Mouse (Mus musculus): ENCODE measurements at regions not wholly inside any gene's neighbourhood (a gene's known extent, or its start where the extent isn't known, plus 50 kb on each side); places are given as distances from the start of the nearest gene placed in this dataset.
"Not testable (repeated sequence)": the region's sequence is repeated elsewhere in the genome, so short reads cannot be mapped to it uniquely, and the experiment has no call there.

GRCm38 (mm10) chr12:115742039-115742438, 305.5 kb upstream of the Zfp386 start:
- H3K27ac ChIP-seq; ATAC-seq (ENCODE audit: low read depth); DNase-seq; H3K4me2 ChIP-seq; H3K4me1 ChIP-seq (replicated peaks); H3K9me3 ChIP-seq (replicated peaks); H3K9ac ChIP-seq; H3K36me3 ChIP-seq; H3K27me3 ChIP-seq; H3K4me3 ChIP-seq (replicated peaks): not testable (repeated sequence)
- 39% methylated on average over 4 of the region's 6 CpGs for WGBS (ENCODE audit: insufficient replicate concordance)

- H3K27ac ChIP-seq; H3K9me3 ChIP-seq (replicated peaks); H3K36me3 ChIP-seq; ATAC-seq (ENCODE audit: low read depth); H3K27me3 ChIP-seq; H3K4me1 ChIP-seq (replicated peaks); H3K9ac ChIP-seq; H3K4me3 ChIP-seq (replicated peaks); DNase-seq; H3K4me2 ChIP-seq: not testable (repeated sequence)
- WGBS (ENCODE audit: insufficient replicate concordance): 35% methylated on average over 3 of the region's 3 CpGs
Measured at GRCm38 (mm10) chr12:115749586-115749985, 297.9 kb upstream of the Zfp386 start.

DNA sequence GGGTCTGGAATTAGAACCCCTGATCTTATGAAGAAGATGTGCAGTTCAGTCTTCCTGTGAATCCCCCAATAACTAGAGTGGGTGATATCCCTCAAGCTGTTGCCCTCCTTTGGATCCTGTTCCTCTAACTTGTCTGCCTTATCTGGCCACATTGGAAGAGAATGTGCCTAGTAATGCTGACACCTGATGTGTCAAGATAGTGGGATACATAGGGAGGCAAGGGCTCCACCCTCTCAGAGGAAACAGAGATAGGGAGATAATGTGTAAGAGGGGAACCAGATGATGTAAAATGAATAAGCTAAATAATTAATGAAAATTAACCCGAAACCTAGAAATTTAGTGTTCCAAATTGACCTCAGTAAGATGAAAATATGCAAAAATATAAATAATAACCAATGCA, 294.4 kb upstream of the Zfp386 start:
- not testable (repeated sequence) for H3K9me3 ChIP-seq (replicated peaks); H3K4me1 ChIP-seq (replicated peaks); H3K4me2 ChIP-seq; ATAC-seq (ENCODE audit: low read depth); H3K4me3 ChIP-seq (replicated peaks); H3K36me3 ChIP-seq; H3K27me3 ChIP-seq; H3K9ac ChIP-seq; DNase-seq; H3K27ac ChIP-seq
- WGBS (ENCODE audit: insufficient replicate concordance): 48% methylated on average over 1 of the region's 1 CpGs

GRCm38 (mm10) chr12:115757526-115757925, 290.0 kb upstream of the Zfp386 start:
- not testable (repeated sequence) for ATAC-seq (ENCODE audit: low read depth); H3K4me1 ChIP-seq (replicated peaks); H3K9ac ChIP-seq; H3K4me2 ChIP-seq; DNase-seq; H3K27me3 ChIP-seq; H3K27ac ChIP-seq; H3K9me3 ChIP-seq (replicated peaks); H3K4me3 ChIP-seq (replicated peaks); H3K36me3 ChIP-seq
- WGBS (ENCODE audit: insufficient replicate concordance): 37% methylated on average over 4 of the region's 4 CpGs

- not testable (repeated sequence) for H3K9me3 ChIP-seq (replicated peaks); H3K27me3 ChIP-seq; H3K36me3 ChIP-seq; ATAC-seq (ENCODE audit: low read depth); H3K9ac ChIP-seq; H3K4me1 ChIP-seq (replicated peaks); H3K4me3 ChIP-seq (replicated peaks); H3K27ac ChIP-seq; DNase-seq; H3K4me2 ChIP-seq
- 29% methylated on average over 3 of the region's 3 CpGs for WGBS (ENCODE audit: insufficient replicate concordance)
Measured at GRCm38 (mm10) chr12:115759041-115759440, 288.5 kb upstream of the Zfp386 start.

- not testable (repeated sequence) for H3K27me3 ChIP-seq; H3K4me2 ChIP-seq; H3K4me1 ChIP-seq (replicated peaks); ATAC-seq (ENCODE audit: low read depth); H3K27ac ChIP-seq; H3K9me3 ChIP-seq (replicated peaks); H3K4me3 ChIP-seq (replicated peaks); H3K9ac ChIP-seq; DNase-seq; H3K36me3 ChIP-seq
- 80% methylated on average over 1 of the region's 1 CpGs for whole genome bisulfite sequencing (ENCODE audit: insufficient replicate concordance)
Measured at GRCm38 (mm10) chr12:115761766-115762165, 285.8 kb upstream of the Zfp386 start.

GRCm38 (mm10) chr12:115764939-115765479, 282.5 kb upstream of the Zfp386 start:
- H3K4me1 ChIP-seq (replicated peaks); H3K27me3 ChIP-seq; H3K36me3 ChIP-seq; DNase-seq; H3K9me3 ChIP-seq (replicated peaks); ATAC-seq (ENCODE audit: low read depth); H3K4me2 ChIP-seq; H3K9ac ChIP-seq; H3K4me3 ChIP-seq (replicated peaks); H3K27ac ChIP-seq: not testable (repeated sequence)
- 34% methylated on average over 4 of the region's 4 CpGs for WGBS (ENCODE audit: insufficient replicate concordance)

DNA sequence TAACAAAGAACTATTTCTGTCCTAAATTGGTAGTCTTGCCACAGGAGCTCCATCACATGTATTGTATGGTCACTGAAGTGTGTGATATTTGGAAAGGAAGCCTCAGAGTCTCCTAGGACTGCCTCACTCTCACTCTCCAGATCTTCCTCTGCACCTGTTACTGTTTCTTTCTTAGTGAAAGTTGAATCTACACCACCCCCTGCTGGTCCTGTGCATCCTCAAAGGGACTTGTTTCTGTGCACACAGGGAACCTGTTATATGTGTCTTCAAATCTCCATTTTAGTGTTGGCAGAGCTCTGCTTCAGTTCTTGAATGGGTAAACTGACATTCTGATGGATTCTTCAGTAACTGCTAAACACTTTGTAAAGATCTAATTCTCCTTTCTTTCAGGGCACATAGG, 276.3 kb upstream of the Zfp386 start:
- DNase-seq; ATAC-seq (ENCODE audit: low read depth); H3K27ac ChIP-seq; H3K4me2 ChIP-seq; H3K4me3 ChIP-seq (replicated peaks); H3K36me3 ChIP-seq; H3K9ac ChIP-seq; H3K27me3 ChIP-seq; H3K4me1 ChIP-seq (replicated peaks); H3K9me3 ChIP-seq (replicated peaks): not testable (repeated sequence)

DNA sequence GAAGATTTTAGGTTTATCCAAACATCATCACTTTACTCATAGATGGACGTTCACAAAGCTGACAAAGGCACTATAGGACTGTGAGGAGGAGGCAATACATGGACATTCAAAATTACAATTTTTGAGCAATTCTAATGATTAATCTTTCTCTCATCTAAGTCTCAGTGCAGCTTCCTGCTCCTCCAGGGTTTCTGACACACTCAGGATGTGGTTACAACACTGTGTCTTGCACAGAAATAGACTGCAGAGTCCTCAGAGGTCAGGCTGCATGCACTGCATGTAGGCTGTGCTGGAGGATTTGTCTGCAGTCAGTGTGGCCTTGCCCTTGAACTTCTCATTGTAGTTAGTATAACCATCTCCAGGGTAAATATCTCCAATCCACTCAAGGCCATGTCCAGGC, 257.2 kb upstream of the Zfp386 start:
- H3K36me3 ChIP-seq; ATAC-seq (ENCODE audit: low read depth); H3K27ac ChIP-seq; H3K9me3 ChIP-seq (replicated peaks); DNase-seq; H3K4me1 ChIP-seq (replicated peaks); H3K27me3 ChIP-seq; H3K4me3 ChIP-seq (replicated peaks); H3K4me2 ChIP-seq; H3K9ac ChIP-seq: not testable (repeated sequence)
- 45% methylated on average over 1 of the region's 1 CpGs for WGBS (ENCODE audit: insufficient replicate concordance)

DNA sequence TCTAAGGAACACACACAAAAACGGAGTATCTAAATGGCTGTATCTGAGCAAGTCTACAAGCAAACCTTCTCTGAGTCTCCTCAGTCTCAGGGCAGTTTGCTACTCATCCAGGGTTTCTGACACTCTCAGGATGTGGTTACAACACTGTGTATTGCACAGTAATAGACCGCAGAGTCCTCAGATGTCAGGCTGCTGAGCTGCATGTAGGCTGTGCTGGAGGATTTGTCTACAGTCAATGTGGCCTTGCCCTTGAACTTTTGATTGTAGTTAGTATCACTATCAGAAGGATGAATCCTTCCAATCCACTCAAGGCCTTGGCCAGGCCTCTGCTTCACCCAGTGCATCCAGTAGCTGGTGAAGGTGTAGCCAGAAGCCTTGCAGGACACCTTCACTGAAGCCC, 245.0 kb upstream of the Zfp386 start:
- not testable (repeated sequence) for H3K9me3 ChIP-seq (replicated peaks); H3K4me2 ChIP-seq; ATAC-seq (ENCODE audit: low read depth); H3K9ac ChIP-seq; H3K4me3 ChIP-seq (replicated peaks); H3K27ac ChIP-seq; DNase-seq; H3K4me1 ChIP-seq (replicated peaks); H3K27me3 ChIP-seq; H3K36me3 ChIP-seq
- 37% methylated on average over 2 of the region's 2 CpGs for WGBS (ENCODE audit: insufficient replicate concordance)

GRCm38 (mm10) chr12:115803675-115804074, 243.8 kb upstream of the Zfp386 start:
- not testable (repeated sequence) for H3K27me3 ChIP-seq; ATAC-seq (ENCODE audit: low read depth)
- WGBS (ENCODE audit: insufficient replicate concordance): 18% methylated on average over 2 of the region's 2 CpGs

DNA sequence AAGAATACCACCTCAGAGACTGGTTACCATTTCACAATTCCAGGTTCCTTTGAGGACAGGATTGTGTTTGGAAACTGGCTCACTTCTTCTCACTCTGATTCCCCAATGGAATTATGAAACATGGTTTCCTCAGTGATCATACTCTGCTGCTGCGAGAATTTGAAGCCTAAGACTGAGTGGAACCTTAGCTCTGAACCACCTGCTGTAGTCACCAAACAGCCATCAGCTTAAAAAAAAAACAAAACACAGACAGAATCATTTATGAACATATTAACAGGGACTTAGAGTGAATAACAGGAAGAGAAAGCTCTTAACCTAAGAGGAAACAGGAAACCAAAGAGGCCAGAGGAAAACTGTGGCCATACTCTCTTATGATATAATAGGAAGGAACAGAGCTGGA, 239.5 kb upstream of the Zfp386 start:
- Histone ChIP-seq H3K9ac (no peak overlapping the region), H3K4me3 (replicated peaks) (no peak overlapping the region), H3K4me1 (replicated peaks) (no peaks in the 10 kb centered on the region), H3K9me3 (replicated peaks) (0 out of 2 replicates have a peak, but pooled peaks cover 7% of the 10 kb centered on the region), H3K27me3 (no peaks in the 10 kb centered on the region), H3K4me2 (no peak overlapping the region), H3K36me3 (no peaks in the 10 kb centered on the region), H3K27ac (no peak overlapping the region)
- no peak for DNase-seq
- no peak for ATAC-seq (ENCODE audit: low read depth)
- 27% methylated on average over 1 of the region's 1 CpGs for WGBS (ENCODE audit: insufficient replicate concordance)

More at GRCm38 (mm10) chr12:115803675-115804074, 243.8 kb upstream of the Zfp386 start:
- not testable (repeated sequence) for H3K9me3 ChIP-seq (replicated peaks); H3K4me3 ChIP-seq (replicated peaks); H3K9ac ChIP-seq; H3K36me3 ChIP-seq; H3K27ac ChIP-seq; H3K4me2 ChIP-seq; DNase-seq; H3K4me1 ChIP-seq (replicated peaks)
